Mouse (Mus musculus) midbrain, embryonic 11.5 days (tissue): ENCODE data around the gene Tnfrsf26. TPM values are rescaled to one million over a fixed set of nuclear protein-coding genes. Genes with fewer than 3 reads are reported as not detected.
"Not testable (repeated sequence)": the region's sequence is repeated elsewhere in the genome, so short reads cannot be mapped to it uniquely, and the experiment has no call there.

ENCODE experiments used
- ATAC-seq: fragments of 200-750 bp; cut with Nextera tagmentation; 2 replicates; pipeline ENCODE4 v1.8.0; 2017; ENCODE audit warnings: moderate TSS enrichment, moderate library complexity; ENCODE audit not compliant: low FRiP score
- DNase-seq: peaks from one replicate; pipeline ENCODE4 v3.0.0; 2015; ENCODE audit warnings: low spot score; ENCODE audit errors: missing footprints
- H3K27ac ChIP-seq: fragments of 300-500 bp; sonication (generic); 2 replicates; pipeline ENCODE4 v1.5.1; 2014; ENCODE audit warnings: low read depth, low read length
- H3K27me3 ChIP-seq: fragments of 300-500 bp; sonication (generic); 2 replicates; pipeline ENCODE4 v1.6.1; 2014; ENCODE audit warnings: mild to moderate bottlenecking, low read length, moderate library complexity, mixed read lengths; ENCODE audit not compliant: control insufficient read depth, insufficient read depth
- H3K36me3 ChIP-seq: fragments of 300-500 bp; sonication (generic); 2 replicates; pipeline ENCODE4 v1.6.1; 2014; ENCODE audit warnings: mild to moderate bottlenecking, low read length, moderate library complexity, mixed read lengths; ENCODE audit not compliant: control insufficient read depth, insufficient read depth
- H3K4me1 ChIP-seq: fragments of 300-500 bp; sonication (generic); 2 replicates; pipeline ENCODE4 v1.6.1; 2014; ENCODE audit warnings: low read length; ENCODE audit not compliant: control insufficient read depth, insufficient read depth
- H3K4me2 ChIP-seq: fragments of 300-500 bp; sonication (generic); 2 replicates; pipeline ENCODE4 v1.6.1; 2014; ENCODE audit warnings: mild to moderate bottlenecking, moderate library complexity
- H3K4me3 ChIP-seq: fragments of 300-500 bp; sonication (generic); 2 replicates; pipeline ENCODE4 v1.5.1; 2014; ENCODE audit warnings: low read depth, low read length
- H3K9ac ChIP-seq: fragments of 300-500 bp; sonication (generic); 2 replicates; pipeline ENCODE4 v1.6.1; 2014; ENCODE audit warnings: low read length
- H3K9me3 ChIP-seq: fragments of 300-500 bp; sonication (generic); 2 replicates; pipeline ENCODE4 v1.6.1; 2016; ENCODE audit warnings: low read length; ENCODE audit not compliant: control insufficient read depth
- WGBS: fragments of 180-500 bp; shearing (Covaris S2); extraction: QIAGEN DNeasy Blood & Tissue Kit; methylation state at CpG from one replicate; pipeline ENCODE4 v1.1.7; 2014; 5-methylcytosine and 5-hydroxymethylcytosine counted together
- polyA plus RNA-seq: library from polyadenylated mRNA; unstranded; fragments of >200 nt; fragmentation: Nextera tagmentation; extraction: Ambion mirVana; gene quantifications from 2 replicates; pipeline ENCODE4 v1.2.1, GENCODE M21; 2014

Tnfrsf26 gene
- 0.19 and 0.44 TPM in 2 replicates for polyA plus RNA-seq

GRCm38 (mm10) chr7:143628540-143628939 lies at the start of gene Tnfrsf26:
TSS of gene Tnfrsf26 (minus strand) at chr7:143628722.
- Histone ChIP-seq H3K27me3 (no peaks in the 10 kb centered on the region), H3K4me1 (no peaks in the 10 kb centered on the region), H3K36me3 (no peaks in the 10 kb centered on the region), H3K4me2 (no peak within 1 kb of the TSS), H3K9me3 (no peaks in the 10 kb centered on the region), H3K4me3 (no peak within 1 kb of the TSS), H3K27ac (no peak within 1 kb of the TSS), H3K9ac (no peak within 1 kb of the TSS)
- 100% methylated on average over 1 of the region's 1 CpGs for WGBS
- ATAC-seq: no peak
- DNase-seq: no peak

GRCm38 (mm10) chr7:143666427-143667311 lies 38.1 kb upstream of the Tnfrsf26 start:
- Histone ChIP-seq H3K9me3 (no peaks in the 10 kb centered on the region), H3K4me1 (no peaks in the 10 kb centered on the region), H3K4me3 (no peak overlapping the region), H3K9ac (no peak overlapping the region), H3K27me3 (no peaks in the 10 kb centered on the region), H3K27ac (no peak overlapping the region), H3K4me2 (no peak overlapping the region), H3K36me3 (no peaks in the 10 kb centered on the region)
- ATAC-seq (no peak), DNase-seq (no peak)

- Histone ChIP-seq H3K4me2 (no peak overlapping the region), H3K27me3 (no peaks in the 10 kb centered on the region), H3K36me3 (no peaks in the 10 kb centered on the region), H3K9me3 (no peaks in the 10 kb centered on the region), H3K27ac (no peak overlapping the region), H3K4me1 (no peaks in the 10 kb centered on the region), H3K9ac (no peak overlapping the region), H3K4me3 (no peak overlapping the region)
- 80% methylated on average over 2 of the region's 2 CpGs for WGBS
- ATAC-seq (no peak), DNase-seq (no peak)
These were observed 34.9 kb upstream of the Tnfrsf26 start for GRCm38 (mm10) chr7:143663470-143663869.

GRCm38 (mm10) chr7:143660797-143661196 lies 32.3 kb upstream of the Tnfrsf26 start:
- ATAC-seq: no peak
- H3K36me3 ChIP-seq: no peaks in the 10 kb centered on the region
- no peak overlapping the region for H3K4me3 ChIP-seq
- no peak for DNase-seq
- no peak overlapping the region for H3K4me2 ChIP-seq
- no peak overlapping the region for H3K9ac ChIP-seq
- H3K4me1 ChIP-seq: no peaks in the 10 kb centered on the region
- no peak overlapping the region for H3K27ac ChIP-seq
- H3K9me3 ChIP-seq: no peaks in the 10 kb centered on the region
- H3K27me3 ChIP-seq: no peaks in the 10 kb centered on the region

- H3K36me3 ChIP-seq, H3K9ac ChIP-seq, H3K27me3 ChIP-seq, DNase-seq, H3K9me3 ChIP-seq, H3K27ac ChIP-seq, H3K4me1 ChIP-seq, ATAC-seq: not testable (repeated sequence)
- Histone ChIP-seq H3K4me2 (peak overlapping the region; percentile 75; the same call in 1 of the 2 replicates), H3K4me3 (peak overlapping the region; percentile 64; the same call in 1 of the 2 replicates)
- WGBS: 50% methylated on average over 10 of the region's 10 CpGs
These were observed 21.3 kb upstream of the Tnfrsf26 start for GRCm38 (mm10) chr7:143649769-143650346.

- no peaks in the 10 kb centered on the region for H3K4me1 ChIP-seq
- peak within 1 kb of the TSS; percentile 75 for H3K4me2 ChIP-seq
- H3K4me3 ChIP-seq: peak within 1 kb of the TSS; percentile 64
- H3K9me3 ChIP-seq: no peaks in the 10 kb centered on the region
- DNase-seq (peak; percentile 97), ATAC-seq (peak; percentile 96)
- peak within 1 kb of the TSS; percentile 77 for H3K9ac ChIP-seq
- H3K27ac ChIP-seq: no peak within 1 kb of the TSS
- 2% methylated on average over 39 of the region's 39 CpGs for WGBS
- H3K36me3 ChIP-seq: no peaks in the 10 kb centered on the region
- H3K27me3 ChIP-seq: no peaks in the 10 kb centered on the region
These were observed 20.7 kb upstream of the Tnfrsf26 start, which contains the start of gene Tnfrsf22 for GRCm38 (mm10) chr7:143649034-143649768. TSS of gene Tnfrsf22 (minus strand) at chr7:143649661.

- not testable (repeated sequence) for ATAC-seq, H3K4me3 ChIP-seq, H3K4me2 ChIP-seq, H3K27me3 ChIP-seq, H3K27ac ChIP-seq, H3K9me3 ChIP-seq, H3K4me1 ChIP-seq, H3K9ac ChIP-seq, H3K36me3 ChIP-seq, DNase-seq
- WGBS: 93% methylated on average over 2 of the region's 2 CpGs
These were observed 15.4 kb upstream of the Tnfrsf26 start for GRCm38 (mm10) chr7:143643949-143644348.

GRCm38 (mm10) chr7:143636674-143637073 lies 8.2 kb upstream of the Tnfrsf26 start:
- 87% methylated on average over 1 of the region's 1 CpGs for WGBS

GRCm38 (mm10) chr7:143631503-143631902 lies 3.0 kb upstream of the Tnfrsf26 start:
- 71% methylated on average over 2 of the region's 2 CpGs for WGBS
- Histone ChIP-seq H3K4me3 (no peak overlapping the region), H3K27me3 (no peaks in the 10 kb centered on the region), H3K9ac (no peak overlapping the region), H3K9me3 (no peaks in the 10 kb centered on the region), H3K4me2 (no peak overlapping the region), H3K36me3 (no peaks in the 10 kb centered on the region), H3K4me1 (no peaks in the 10 kb centered on the region), H3K27ac (no peak overlapping the region)
- ATAC-seq (no peak), DNase-seq (no peak)

More at GRCm38 (mm10) chr7:143636674-143637073, 8.2 kb upstream of the Tnfrsf26 start:
- Histone ChIP-seq H3K27me3 (no peaks in the 10 kb centered on the region), H3K4me1 (no peaks in the 10 kb centered on the region), H3K9ac (no peak overlapping the region), H3K4me3 (no peak overlapping the region), H3K9me3 (no peaks in the 10 kb centered on the region), H3K4me2 (no peak overlapping the region), H3K36me3 (no peaks in the 10 kb centered on the region), H3K27ac (no peak overlapping the region)
- no peak for DNase-seq
- no peak for ATAC-seq
